Comparison of ENCODE assay signal across 26 mouse cellular contexts in genomic region chr16:65155536-65155935, GRCm38 (mm10). TPM values are rescaled to one million over a fixed set of nuclear protein-coding genes. Genes with fewer than 3 reads are reported as not detected.
A peak's percentile ranks its signal among the peaks of the same experiment; 100 is the strongest.
DNase-seq lines count a peak whose midpoint lies in the region; ATAC-seq and TF ChIP-seq lines count a peak whose summit lies in the region.
"Had no signal": no experiment of that assay in that cellular context is flagged by ENCODE, and none has a peak within 500 bp of the region (broad histone marks: within the 10 kb centered on the region; RNA-seq: fewer than 3 reads in every experiment).

No protein-coding gene starts in this region.

- H3K4me1 ChIP-seq in midbrain, embryonic 11.5 days (ENCODE audit: control insufficient read depth, insufficient read depth, low read length) = no peaks in the 10 kb centered on the region
- no peaks in the 10 kb centered on the region for H3K4me1 ChIP-seq in midbrain, embryonic 10.5 days
- H3K4me1 ChIP-seq in neural tube, embryonic 15.5 days = peaks cover 10% of the 10 kb centered on the region
- H3K4me1 ChIP-seq: embryonic facial prominence, embryonic 13.5 days; embryonic facial prominence, embryonic 15.5 days; forebrain, embryonic 10.5 days; forebrain, embryonic 12.5 days had no signal

- 91% methylated on average over 1 of the region's 1 CpGs for WGBS in midbrain, embryonic 11.5 days
- WGBS in midbrain, embryonic 10.5 days = 85% methylated on average over 1 of the region's 1 CpGs
- WGBS in neural tube, embryonic 15.5 days = 29% methylated on average over 1 of the region's 1 CpGs

- H3K4me2 ChIP-seq in midbrain, embryonic 11.5 days = no peak overlapping the region
- peak overlapping the region; percentile 29 for H3K4me2 ChIP-seq in myocyte (ENCODE audit: low read depth)
- no peak overlapping the region for H3K4me2 ChIP-seq in neural tube, embryonic 15.5 days
- H3K4me2 ChIP-seq: embryonic facial prominence, embryonic 13.5 days; embryonic facial prominence, embryonic 15.5 days; forebrain, embryonic 12.5 days had no signal

- no peaks in the 10 kb centered on the region for H3K79me2 ChIP-seq in myocyte (ENCODE audit: control insufficient read depth, insufficient read depth)

- no peaks in the 10 kb centered on the region for H3K36me3 ChIP-seq in midbrain, embryonic 11.5 days (ENCODE audit: control insufficient read depth, insufficient read depth, low read length)
- H3K36me3 ChIP-seq in midbrain, embryonic 10.5 days = no peaks in the 10 kb centered on the region
- H3K36me3 ChIP-seq in myocyte (ENCODE audit: control insufficient read depth, insufficient read depth) = no peaks in the 10 kb centered on the region
- H3K36me3 ChIP-seq in neural tube, embryonic 15.5 days = no peaks in the 10 kb centered on the region
- H3K36me3 ChIP-seq: embryonic facial prominence, embryonic 13.5 days; embryonic facial prominence, embryonic 15.5 days; forebrain, embryonic 10.5 days; forebrain, embryonic 12.5 days had no signal

- H3ac ChIP-seq in myocyte (ENCODE audit: control insufficient read depth, insufficient read length) = no peak overlapping the region

- no peaks in the 10 kb centered on the region for H3K9me3 ChIP-seq in midbrain, embryonic 11.5 days (ENCODE audit: control insufficient read depth, low read length)
- no peaks in the 10 kb centered on the region for H3K9me3 ChIP-seq in midbrain, embryonic 10.5 days (replicated peaks)
- H3K9me3 ChIP-seq in neural tube, embryonic 15.5 days (replicated peaks) = no peaks in the 10 kb centered on the region
- H3K9me3 ChIP-seq: embryonic facial prominence, embryonic 13.5 days; embryonic facial prominence, embryonic 15.5 days; forebrain, embryonic 10.5 days; forebrain, embryonic 12.5 days had no signal

- H3K4me3 ChIP-seq in midbrain, embryonic 11.5 days (ENCODE audit: low read depth, low read length) = no peak overlapping the region
- no peak overlapping the region for H3K4me3 ChIP-seq in midbrain, embryonic 10.5 days
- H3K4me3 ChIP-seq in myocyte = no peak overlapping the region
- H3K4me3 ChIP-seq in neural tube, embryonic 15.5 days (replicated peaks) = no peak overlapping the region
- H3K4me3 ChIP-seq: embryonic facial prominence, embryonic 13.5 days; embryonic facial prominence, embryonic 15.5 days; erythroblast, embryonic 14.5 days; forebrain, embryonic 10.5 days; forebrain, embryonic 12.5 days had no signal

- no peaks in the 10 kb centered on the region for H3K27me3 ChIP-seq in midbrain, embryonic 11.5 days (ENCODE audit: control insufficient read depth, insufficient read depth, low read length)
- no peaks in the 10 kb centered on the region for H3K27me3 ChIP-seq in midbrain, embryonic 10.5 days (ENCODE audit: low read depth, poor library complexity, severe bottlenecking)
- no peaks in the 10 kb centered on the region for H3K27me3 ChIP-seq in myocyte (ENCODE audit: control insufficient read depth, insufficient read depth, insufficient read length)
- no peaks in the 10 kb centered on the region for H3K27me3 ChIP-seq in neural tube, embryonic 15.5 days (replicated peaks)
- H3K27me3 ChIP-seq: embryonic facial prominence, embryonic 13.5 days; embryonic facial prominence, embryonic 15.5 days; forebrain, embryonic 12.5 days had no signal

- DNase-seq in midbrain, embryonic 11.5 days (ENCODE audit: low spot score, missing footprints) = peak; percentile 64
- DNase-seq in midbrain, embryonic 10.5 days (ENCODE audit: low spot score) = no peak
- no peak for DNase-seq in layer of hippocampus, postnatal 14 days (ENCODE audit: low spot score in 2 of 2)
- DNase-seq: adrenal gland, adult 2 months; adrenal gland, postnatal 10 days; adrenal gland, postnatal 25 days; cerebellum, adult 11 months; cerebellum, adult 18-20 months; cerebellum, adult 8-10 months; cerebellum, adult 9-11 months; cerebellum, postnatal 14 days; cerebellum, postnatal 36 days; embryo, embryonic 11 days had no signal

- no peak overlapping the region for H3K9ac ChIP-seq in midbrain, embryonic 11.5 days (ENCODE audit: low read length)
- no peak overlapping the region for H3K9ac ChIP-seq in neural tube, embryonic 15.5 days (replicated peaks)
- H3K9ac ChIP-seq: embryonic facial prominence, embryonic 13.5 days; embryonic facial prominence, embryonic 15.5 days; forebrain, embryonic 12.5 days had no signal

- TF ChIP-seq POLR2A in myocyte (IDR thresholded peaks at IDR 0.05; ENCODE audit: insufficient read length, low read depth) = no peak

- ATAC-seq in midbrain, embryonic 11.5 days (ENCODE audit: low FRiP score) = no peak
- peak; percentile 63; the same call in 1 of the 2 replicates for ATAC-seq in neural tube, embryonic 15.5 days (ENCODE audit: low FRiP score)
- ATAC-seq: forebrain, embryonic 14.5 days; forebrain, embryonic 16.5 days had no signal

- H3K27ac ChIP-seq in midbrain, embryonic 11.5 days (ENCODE audit: low read depth, low read length) = no peak overlapping the region
- H3K27ac ChIP-seq in midbrain, embryonic 10.5 days (replicated peaks) = no peak overlapping the region
- H3K27ac ChIP-seq in neural tube, embryonic 15.5 days (replicated peaks) = no peak overlapping the region
- H3K27ac ChIP-seq: embryonic facial prominence, embryonic 13.5 days; embryonic facial prominence, embryonic 15.5 days; forebrain, embryonic 10.5 days; forebrain, embryonic 12.5 days had no signal

TF ChIP-seq in myocyte, 11 proteins besides CTCF, POLR2A, EP300 and RAD21:
- no peak for TF ChIP-seq MYOG (IDR thresholded peaks at IDR 0.05; ENCODE audit: control insufficient read depth in 1 of 3, insufficient read depth in 1 of 3, insufficient read length in 2 of 3, low read depth in 2 of 3)
- no peak for TF ChIP-seq REST (IDR thresholded peaks at IDR 0.05; ENCODE audit: insufficient read depth, insufficient read length)
- no peak for TF ChIP-seq TCF12 (IDR thresholded peaks at IDR 0.05; ENCODE audit: insufficient read depth, poor library complexity, severe bottlenecking)
- no peak for TF ChIP-seq MYOD1 (IDR thresholded peaks at IDR 0.05; ENCODE audit: control insufficient read depth in 1 of 3, insufficient read length in 2 of 3, low read depth in 2 of 3)
- no peak for TF ChIP-seq MAX (IDR thresholded peaks at IDR 0.05; ENCODE audit: low read depth)
- no peak for TF ChIP-seq CEBPB (IDR thresholded peaks at IDR 0.05; ENCODE audit: insufficient read depth, poor library complexity, severe bottlenecking)
- TF ChIP-seq E2F4 (IDR thresholded peaks at IDR 0.05; ENCODE audit: insufficient read depth) = no peak
- no peak for TF ChIP-seq TCF3 (IDR thresholded peaks at IDR 0.05; ENCODE audit: insufficient read length, low read depth)
- no peak for TF ChIP-seq POLR2AphosphoS2 (IDR thresholded peaks at IDR 0.05; ENCODE audit: insufficient read length, low read depth)
- no peak for TF ChIP-seq USF1 (IDR thresholded peaks at IDR 0.05; ENCODE audit: low read depth)
- no peak for TF ChIP-seq SRF (IDR thresholded peaks at IDR 0.05; ENCODE audit: control insufficient read depth, insufficient read length, low read depth)

RNA-seq across cellular contexts. Expression of gene Htr1f, which starts 49.9 kb away (rescaled TPM):
- 0.06 and 0.31 TPM in 2 replicates for polyA plus RNA-seq in midbrain, embryonic 11.5 days (2014; fragmentation: Nextera tagmentation; extraction: Ambion mirVana)
- 0.09 and 0.20 TPM in 2 replicates for polyA plus RNA-seq in midbrain, embryonic 10.5 days (2016; fragmentation: Nextera tagmentation; extraction: Ambion mirVana)
- polyA plus RNA-seq in myocyte (2012; fragmentation: generic; extraction: Trizol) = not detected
- polyA plus RNA-seq in neural tube, embryonic 15.5 days (2015; fragmentation: Nextera tagmentation; extraction: Ambion mirVana) = 0.84 and 0.99 TPM in 2 replicates
- total RNA-seq in layer of hippocampus, postnatal 14 days (2021) = 1 to 10 TPM; 3.5 TPM
- total RNA-seq: adrenal gland, adult 2 months; adrenal gland, postnatal 25 days; common myeloid progenitor, adult 5-6 weeks; ES-E14; MEL had no signal
- polyA plus RNA-seq: adrenal gland, adult 2 months; C2C12; erythroblast, embryonic 14.5 days; forebrain, embryonic 10.5 days had no signal
